Comparison of ENCODE assay signal across 32 mouse cellular contexts in the genomic region with DNA sequence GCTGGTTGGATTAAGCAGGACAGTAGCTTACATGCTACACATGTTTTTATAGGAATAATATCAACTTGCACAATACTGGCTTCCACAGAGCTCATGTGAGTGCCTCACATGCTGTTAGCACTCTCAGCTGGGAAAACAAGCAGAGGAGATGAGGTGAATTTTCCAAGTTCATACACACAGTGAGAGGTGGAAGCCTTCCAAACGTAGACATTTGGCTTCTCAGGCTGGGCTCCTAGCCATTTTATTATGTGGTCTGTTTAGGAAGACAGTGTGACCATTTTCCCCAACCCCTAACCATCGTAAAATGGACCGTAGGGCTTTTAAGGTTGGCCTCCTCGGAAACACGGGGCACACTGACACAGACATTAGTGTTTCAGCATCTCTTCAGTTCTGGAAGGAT.
A peak's percentile ranks its signal among the peaks of the same experiment; 100 is the strongest.
DNase-seq lines count a peak whose midpoint lies in the region; ATAC-seq and TF ChIP-seq lines count a peak whose summit lies in the region.
"Had no signal": no experiment of that assay in that cellular context is flagged by ENCODE, and none has a peak within 500 bp of the region (broad histone marks: within the 10 kb centered on the region; RNA-seq: fewer than 3 reads in every experiment).

No protein-coding gene starts in this region.

- TF ChIP-seq POLR2A in brain, embryonic 14.5 days (IDR thresholded peaks at IDR 0.05; ENCODE audit: borderline replicate concordance, extremely low read depth, insufficient read depth, insufficient read length, poor library complexity, severe bottlenecking): no peak
- TF ChIP-seq POLR2A in cerebellum, adult 2 months (IDR thresholded peaks at IDR 0.05; ENCODE audit: borderline replicate concordance, insufficient read depth, low read length): no peak

- WGBS in cerebellum, adult 2 months: 10% methylated on average over 5 of the region's 5 CpGs
- 63% methylated on average over 5 of the region's 5 CpGs for WGBS in liver, embryonic 12.5 days (ENCODE audit: insufficient replicate concordance)

- peaks cover 21% of the 10 kb centered on the region for H3K4me1 ChIP-seq in cerebellum, adult 2 months (ENCODE audit: control insufficient read depth, insufficient read depth, low read length)
- H3K4me1 ChIP-seq in liver, embryonic 12.5 days: no peaks in the 10 kb centered on the region
- H3K4me1 ChIP-seq: megakaryocyte, embryonic 14.5 days had no signal

- DNase-seq in left cerebral cortex, postnatal 4 days: peak; percentile 34
- no peak for DNase-seq in left cerebral cortex, adult 9 months (ENCODE audit: low spot score in 2 of 2)
- DNase-seq in brain, embryonic 14.5 days (ENCODE audit: low read depth): peak; percentile 31
- DNase-seq in cerebellum, adult 2 months: peak; percentile 59 to 79
- DNase-seq in cerebellum, postnatal 14 days: peak; percentile 65 to 84
- no peak for DNase-seq in testis, postnatal 10 days (ENCODE audit: low spot score)
- DNase-seq in kidney, adult 18-20 months: no peak
- DNase-seq: adrenal gland, postnatal 25 days; gastrocnemius, adult 2 months; gastrocnemius, postnatal 36 days; heart, adult 18-20 months; kidney, adult 2 months; kidney, postnatal 4 days; liver, postnatal 0 days; lung, postnatal 36 days; retina, postnatal 1 day; right cerebral cortex, postnatal 14 days; thymus, adult 2 months; thymus, postnatal 36 days had no signal

- no peak overlapping the region for H3K4me3 ChIP-seq in cerebellum, adult 2 months (replicated peaks; ENCODE audit: insufficient read depth, low read depth, low read length)
- no peak overlapping the region for H3K4me3 ChIP-seq in liver, embryonic 12.5 days
- H3K4me3 ChIP-seq: embryonic facial prominence, embryonic 10.5 days; embryonic facial prominence, embryonic 15.5 days; forebrain, embryonic 13.5 days; gastrocnemius, adult 2 months; megakaryocyte, embryonic 14.5 days; midbrain, embryonic 13.5 days; neural tube, embryonic 15.5 days had no signal

- no peak overlapping the region for H3K9ac ChIP-seq in liver, embryonic 12.5 days
- H3K9ac ChIP-seq: embryonic facial prominence, embryonic 15.5 days; forebrain, embryonic 13.5 days; hindbrain, embryonic 14.5 days; liver, postnatal 0 days; midbrain, embryonic 13.5 days; neural tube, embryonic 15.5 days had no signal

- no peak overlapping the region for H3K4me2 ChIP-seq in liver, embryonic 12.5 days
- H3K4me2 ChIP-seq: embryonic facial prominence, embryonic 15.5 days; forebrain, embryonic 13.5 days; heart, embryonic 11.5 days; hindbrain, embryonic 14.5 days; liver, embryonic 11.5 days; midbrain, embryonic 13.5 days; neural tube, embryonic 15.5 days had no signal

- ATAC-seq in liver, embryonic 12.5 days: no peak
- ATAC-seq: forebrain, embryonic 13.5 days; liver, postnatal 0 days; midbrain, embryonic 13.5 days; Patski had no signal

- no peak for TF ChIP-seq CTCF in brain, embryonic 14.5 days (IDR thresholded peaks at IDR 0.05; ENCODE audit: borderline replicate concordance, extremely low read depth, insufficient read depth, insufficient read length)
- no peak for TF ChIP-seq CTCF in cerebellum, adult 2 months (IDR thresholded peaks at IDR 0.05; ENCODE audit: borderline replicate concordance, insufficient read depth, low read depth, low read length)

- H3K27me3 ChIP-seq in cerebellum, adult 2 months (ENCODE audit: control insufficient read depth, insufficient read depth, low read length): no peaks in the 10 kb centered on the region
- no peaks in the 10 kb centered on the region for H3K27me3 ChIP-seq in liver, embryonic 12.5 days (replicated peaks)
- H3K27me3 ChIP-seq: embryonic facial prominence, embryonic 15.5 days; forebrain, embryonic 13.5 days; megakaryocyte, embryonic 14.5 days; midbrain, embryonic 13.5 days; neural tube, embryonic 15.5 days; Patski had no signal

- intact Hi-C loops in left cerebral cortex, postnatal 4 days (cut with DNase I): no loop called here

- no peak overlapping the region for H3K27ac ChIP-seq in cerebellum, adult 2 months (ENCODE audit: insufficient read depth, low read length)
- no peak overlapping the region for H3K27ac ChIP-seq in liver, embryonic 12.5 days
- H3K27ac ChIP-seq: embryonic facial prominence, embryonic 10.5 days; embryonic facial prominence, embryonic 15.5 days; forebrain, embryonic 13.5 days; gastrocnemius, adult 2 months; hindbrain, embryonic 14.5 days; kidney, postnatal 0 days; midbrain, embryonic 13.5 days; neural tube, embryonic 15.5 days had no signal

- no peaks in the 10 kb centered on the region for H3K36me3 ChIP-seq in liver, embryonic 12.5 days
- H3K36me3 ChIP-seq: embryonic facial prominence, embryonic 10.5 days; embryonic facial prominence, embryonic 15.5 days; G1E; midbrain, embryonic 13.5 days; neural tube, embryonic 15.5 days had no signal

- no peaks in the 10 kb centered on the region for H3K9me3 ChIP-seq in liver, embryonic 12.5 days (replicated peaks)
- H3K9me3 ChIP-seq: embryonic facial prominence, embryonic 10.5 days; embryonic facial prominence, embryonic 15.5 days; forebrain, embryonic 13.5 days; G1E; megakaryocyte, embryonic 14.5 days; midbrain, embryonic 13.5 days; neural tube, embryonic 15.5 days had no signal

Comparison
In these comparisons a context has a peak if more than half of its experiments do, and no peak if none do; other contexts are left out.
1. DNase-seq: peak in left cerebral cortex, postnatal 4 days (single experiment), brain, embryonic 14.5 days (single experiment), cerebellum, adult 2 months (2 of 2) and cerebellum, postnatal 14 days (2 of 2); none in left cerebral cortex, adult 9 months (0 of 2), testis, postnatal 10 days (single experiment) and kidney, adult 18-20 months (single experiment).